Mouse (Mus musculus) CH12.LX (cell line): ENCODE measurements around the gene Cish. TPM values are rescaled to one million over a fixed set of nuclear protein-coding genes. Genes with fewer than 3 reads are reported as not detected.
A peak's percentile ranks its signal among the peaks of the same experiment; 100 is the strongest.

Source experiments
- DNase-seq: peaks from one replicate; pipeline ENCODE4 v3.0.0-alpha.2; 2013; ENCODE audit errors: extremely low read depth
- H3K27ac ChIP-seq: 2 replicates; pipeline ENCODE4 v1.5.1; 2012; ENCODE audit warnings: low read depth, mild to moderate bottlenecking, control low read depth, moderate library complexity; ENCODE audit not compliant: insufficient read depth
- H3K27me3 ChIP-seq: replicated peaks from 2 replicates; pipeline ENCODE3; 2012; ENCODE audit warnings: inconsistent platforms
- H3K36me3 ChIP-seq, 2 experiments: replicated peaks in 1 of 2; 2 replicates each; pipeline versions ENCODE3 to v1.6.1; 2012; ENCODE audit warnings: inconsistent platforms in 1 of 2, low read length in 1 of 2, mild to moderate bottlenecking in 1 of 2, mixed read lengths in 1 of 2, moderate library complexity in 1 of 2; ENCODE audit not compliant: control insufficient read depth in 1 of 2, insufficient read depth in 1 of 2
- H3K4me1 ChIP-seq, 2 experiments: 2 replicates each; pipeline ENCODE4 v1.6.1; 2012; ENCODE audit warnings: inconsistent platforms in 1 of 2, moderate library complexity in 1 of 2; ENCODE audit not compliant: insufficient read depth in 2 of 2, control insufficient read depth in 1 of 2
- H3K4me2 ChIP-seq: 2 replicates; pipeline ENCODE4 v1.6.1; 2012; ENCODE audit warnings: low read depth, mild to moderate bottlenecking, control low read depth; ENCODE audit not compliant: poor library complexity, insufficient read depth, severe bottlenecking
- H3K4me3 ChIP-seq, 3 experiments: fragments of 150-350 bp in 1 of 3; sonication (generic) in 1 of 3; replicated peaks in 1 of 3; 2 replicates each; pipeline versions ENCODE3 to v1.5.1; 2011 to 2012; ENCODE audit warnings: low read depth in 2 of 3, low read length in 2 of 3, mild to moderate bottlenecking in 2 of 3, moderate library complexity in 2 of 3, control low read depth in 1 of 3, improper control_type of control experiment in 1 of 3, inconsistent platforms in 1 of 3, mixed read lengths in 1 of 3; ENCODE audit not compliant: poor library complexity in 1 of 3
- H3K79me2 ChIP-seq: replicated peaks from 2 replicates; pipeline ENCODE4 v1.6.1; 2012; ENCODE audit warnings: mild to moderate bottlenecking, moderate library complexity; ENCODE audit not compliant: control insufficient read depth, poor library complexity, insufficient read depth, severe bottlenecking; ENCODE audit errors: extremely low read depth
- H3K9ac ChIP-seq: 2 replicates; pipeline ENCODE4 v1.6.1; 2012; ENCODE audit warnings: low read depth, mild to moderate bottlenecking, control low read depth, moderate library complexity; ENCODE audit not compliant: insufficient read depth
- H3K9me3 ChIP-seq: replicated peaks from 2 replicates; pipeline ENCODE3; 2012; ENCODE audit warnings: low read length, inconsistent platforms, mixed read lengths
- BHLHE40 ChIP-seq: IDR thresholded peaks from 2 replicates; pipeline ENCODE4 v1.6.1; 2011; ENCODE audit warnings: mild to moderate bottlenecking, low read depth, low read length, improper control_type of control experiment
- CHD1 ChIP-seq: IDR thresholded peaks from 2 replicates; pipeline ENCODE4 v1.6.1; 2012; ENCODE audit warnings: low read depth, low read length, improper control_type of control experiment, inconsistent platforms
- CHD2 ChIP-seq: IDR thresholded peaks from 2 replicates; pipeline ENCODE4 v1.6.1; 2011; ENCODE audit warnings: low read length, improper control_type of control experiment
- CTCF ChIP-seq, 2 experiments: IDR thresholded peaks in 1 of 2; conservative IDR thresholded peaks in 1 of 2; 2 replicates each; pipeline ENCODE4 v1.5.1; 2011 to 2012; ENCODE audit warnings: low read depth in 2 of 2, low read length in 2 of 2, improper control_type of control experiment in 1 of 2, inconsistent platforms in 1 of 2, mild to moderate bottlenecking in 1 of 2, moderate library complexity in 1 of 2
- E2F4 ChIP-seq: IDR thresholded peaks from 2 replicates; pipeline ENCODE4 v1.6.1; 2011; ENCODE audit warnings: low read depth, low read length, improper control_type of control experiment; ENCODE audit not compliant: insufficient replicate concordance
- ELF1 ChIP-seq: IDR thresholded peaks from 2 replicates; pipeline ENCODE4 v1.6.1; 2014; ENCODE audit warnings: low read depth, mild to moderate bottlenecking, inconsistent platforms, low read length, improper control_type of control experiment
- EP300 ChIP-seq: IDR thresholded peaks from 2 replicates; pipeline ENCODE4 v1.6.1; 2011; ENCODE audit warnings: low read length, improper control_type of control experiment
- ETS1 ChIP-seq: conservative IDR thresholded peaks from 2 replicates; pipeline ENCODE4 v1.6.1; 2012; ENCODE audit warnings: low read depth, mild to moderate bottlenecking, inconsistent platforms, low read length, improper control_type of control experiment, moderate library complexity
- GABPA ChIP-seq: IDR thresholded peaks from 2 replicates; pipeline ENCODE4 v1.6.1; 2012; ENCODE audit warnings: low read depth, low read length, improper control_type of control experiment, inconsistent platforms; ENCODE audit not compliant: insufficient replicate concordance
- HCFC1 ChIP-seq: IDR thresholded peaks from 2 replicates; pipeline ENCODE4 v1.6.1; 2012; ENCODE audit warnings: low read depth, mild to moderate bottlenecking, inconsistent platforms, low read length, improper control_type of control experiment
- IRF4 ChIP-seq: IDR thresholded peaks from 2 replicates; pipeline ENCODE4 v1.6.1; 2014; ENCODE audit warnings: low read depth, mild to moderate bottlenecking, inconsistent platforms, low read length, improper control_type of control experiment
- JUN ChIP-seq: IDR thresholded peaks from 2 replicates; pipeline ENCODE4 v1.6.1; 2011; ENCODE audit warnings: low read depth, mild to moderate bottlenecking, low read length, improper control_type of control experiment, moderate library complexity; ENCODE audit not compliant: insufficient read depth
- JUND ChIP-seq: conservative IDR thresholded peaks from 2 replicates; pipeline ENCODE4 v1.6.1; 2011; ENCODE audit warnings: low read depth, low read length, improper control_type of control experiment
- KAT2A ChIP-seq: IDR thresholded peaks from 2 replicates; pipeline ENCODE4 v1.6.1; 2012; ENCODE audit warnings: low read length, improper control_type of control experiment, inconsistent platforms; ENCODE audit not compliant: insufficient replicate concordance
- MAFK ChIP-seq: IDR thresholded peaks from 2 replicates; pipeline ENCODE4 v1.6.1; 2011; ENCODE audit warnings: low read length, improper control_type of control experiment; ENCODE audit not compliant: insufficient replicate concordance
- MAX ChIP-seq: IDR thresholded peaks from 2 replicates; pipeline ENCODE4 v1.6.1; 2011; ENCODE audit warnings: low read length, improper control_type of control experiment
- MAZ ChIP-seq: IDR thresholded peaks from 2 replicates; pipeline ENCODE4 v1.6.1; 2012; ENCODE audit warnings: low read depth, mild to moderate bottlenecking, inconsistent platforms, low read length, improper control_type of control experiment, moderate library complexity
- MEF2A ChIP-seq: IDR thresholded peaks from 2 replicates; pipeline ENCODE4 v1.6.1; 2014; ENCODE audit warnings: low read depth, mild to moderate bottlenecking, inconsistent platforms, low read length, improper control_type of control experiment, borderline replicate concordance
- MXI1 ChIP-seq: IDR thresholded peaks from 2 replicates; pipeline ENCODE4 v1.6.1; 2011; ENCODE audit warnings: mild to moderate bottlenecking, low read depth, low read length, improper control_type of control experiment
- MYC ChIP-seq: IDR thresholded peaks from 2 replicates; pipeline ENCODE4 v1.6.1; 2011; ENCODE audit warnings: low read depth, mild to moderate bottlenecking, improper control_type of control experiment, low read length
- NELFE ChIP-seq: IDR thresholded peaks from 2 replicates; pipeline ENCODE4 v1.6.1; 2011; ENCODE audit warnings: low read depth, low read length, improper control_type of control experiment
- NRF1 ChIP-seq: IDR thresholded peaks from 2 replicates; pipeline ENCODE4 v1.6.1; 2014; ENCODE audit warnings: low read depth, mild to moderate bottlenecking, inconsistent platforms, low read length, improper control_type of control experiment, moderate library complexity
- PAX5 ChIP-seq: IDR thresholded peaks from 2 replicates; pipeline ENCODE4 v1.6.1; 2012; ENCODE audit warnings: low read length, inconsistent platforms, mixed read lengths
- POLR2A ChIP-seq: IDR thresholded peaks from 2 replicates; pipeline ENCODE4 v1.6.1; 2011; ENCODE audit warnings: low read depth, mild to moderate bottlenecking, improper control_type of control experiment, low read length
- POLR2AphosphoS2 ChIP-seq: IDR thresholded peaks from 2 replicates; pipeline ENCODE4 v1.6.1; 2011; ENCODE audit warnings: low read depth, low read length, improper control_type of control experiment
- RAD21 ChIP-seq: IDR thresholded peaks from 2 replicates; pipeline ENCODE4 v1.6.1; 2011; ENCODE audit warnings: low read depth, mild to moderate bottlenecking, low read length, improper control_type of control experiment, moderate library complexity
- SIN3A ChIP-seq: IDR thresholded peaks from 2 replicates; pipeline ENCODE4 v1.6.1; 2012; ENCODE audit warnings: low read length, improper control_type of control experiment, inconsistent platforms
- SMC3 ChIP-seq: IDR thresholded peaks from 2 replicates; pipeline ENCODE4 v1.6.1; 2011; ENCODE audit warnings: low read depth, low read length, improper control_type of control experiment
- TBP ChIP-seq: conservative IDR thresholded peaks from 2 replicates; pipeline ENCODE4 v1.6.1; 2011; ENCODE audit warnings: low read depth, low read length, improper control_type of control experiment
- TCF12 ChIP-seq: IDR thresholded peaks from 2 replicates; pipeline ENCODE4 v1.6.1; 2014; ENCODE audit warnings: low read depth, mild to moderate bottlenecking, inconsistent platforms, low read length, improper control_type of control experiment
- UBTF ChIP-seq: IDR thresholded peaks from 2 replicates; pipeline ENCODE4 v1.6.1; 2012; ENCODE audit warnings: low read depth, mild to moderate bottlenecking, inconsistent platforms, low read length, improper control_type of control experiment, moderate library complexity
- USF1 ChIP-seq: IDR thresholded peaks from 2 replicates; pipeline ENCODE4 v1.6.1; 2014; ENCODE audit warnings: low read depth, mild to moderate bottlenecking, inconsistent platforms, low read length, improper control_type of control experiment
- USF2 ChIP-seq: conservative IDR thresholded peaks from 2 replicates; pipeline ENCODE4 v1.6.1; 2011; ENCODE audit warnings: low read depth, low read length, improper control_type of control experiment
- ZC3H11A ChIP-seq: IDR thresholded peaks from 2 replicates; pipeline ENCODE4 v1.6.1; 2012; ENCODE audit warnings: low read depth, mild to moderate bottlenecking, inconsistent platforms, low read length, improper control_type of control experiment
- ZKSCAN1 ChIP-seq: IDR thresholded peaks from 2 replicates; pipeline ENCODE4 v1.6.1; 2012; ENCODE audit warnings: low read depth, inconsistent platforms, low read length, improper control_type of control experiment, borderline replicate concordance
- ZMIZ1 ChIP-seq: IDR thresholded peaks from 2 replicates; pipeline ENCODE4 v1.6.1; 2012; ENCODE audit warnings: low read depth, mild to moderate bottlenecking, inconsistent platforms, low read length, improper control_type of control experiment
- ZNF384 ChIP-seq: IDR thresholded peaks from 2 replicates; pipeline ENCODE4 v1.6.1; 2012; ENCODE audit warnings: low read depth, low read length, improper control_type of control experiment, inconsistent platforms
- dilution Hi-C: fragments of 300-500 bp; cut with MboI; formaldehyde crosslinking; loops from 2 replicates; pipeline ENCODE4 v1.14.3; 2020; ENCODE audit warnings: low sequenced_read_pairs; ENCODE audit not compliant: extremely low pct_unique_long_range_greater_than_20kb, extremely low pct_ligation_motif_present
- in situ Hi-C: fragments of 300-500 bp; cut with MboI; formaldehyde crosslinking; loops from 3 replicates; pipeline ENCODE4 v1.14.3; 2019; ENCODE audit warnings: low sequenced_read_pairs, low pct_ligation_motif_present, low pct_unique_long_range_greater_than_20kb, mixed read lengths
- polyA plus RNA-seq: library from polyadenylated mRNA; unstranded; fragments of >175 nt; gene quantifications from 2 replicates; pipeline ENCODE4 v1.2.1, GENCODE M21; 2012; ENCODE audit warnings: low read depth; ENCODE audit not compliant: insufficient read length
- total RNA-seq, 2 experiments: library from RNA; depleted of rRNA; stranded (reverse); fragments of 300-350 nt in 1 of 2; fragments of >200 nt in 1 of 2; gene quantifications; 2 replicates each; pipeline ENCODE4 v1.2.3; 2012 to 2014

Cish gene
- total and polyA plus RNA-seq, 3 experiments = 0.43 to 4.6 (median 3.5) TPM

GRCm38 (mm10) chr9:107289211-107290076 is 6.4 kb upstream of the Cish start, which contains the start of gene Mapkapk3:
Gene Mapkapk3 (minus strand): TSS chr9:107289877.
- peak within 1 kb of the TSS; percentile 83 for H3K4me2 ChIP-seq
- peak; percentile 91 for TF ChIP-seq USF1
- TF ChIP-seq HCFC1 = peak; percentile 60
- TF ChIP-seq MYC = peak; percentile 44; the same call in 1 of the 2 replicates
- no peak for TF ChIP-seq JUN
- no peak for TF ChIP-seq ZKSCAN1
- TF ChIP-seq JUND = no peak
- peak; percentile 54; the same call in 1 of the 2 replicates for TF ChIP-seq IRF4
- no peak for TF ChIP-seq ZC3H11A
- TF ChIP-seq GABPA = no peak
- no peak for TF ChIP-seq ZNF384
- peak; percentile 72 for TF ChIP-seq USF2
- TF ChIP-seq ELF1 = 0 out of 2 replicates have a peak, but pooled peaks have one; percentile 6
- no peak for TF ChIP-seq PAX5
- peak; percentile 47; the same call in 1 of the 2 replicates for TF ChIP-seq MEF2A
- no peak; the same call in 1 of the 2 replicates for TF ChIP-seq ZMIZ1
- TF ChIP-seq SMC3 = 0 out of 2 replicates have a peak, but pooled peaks have one; percentile 3
- TF ChIP-seq SIN3A = peak; percentile 81; the same call in 1 of the 2 replicates
- no peak for TF ChIP-seq MAFK
- no peak; the same call in none of the 2 replicates for TF ChIP-seq RAD21
- no peak for TF ChIP-seq E2F4
- 0 out of 2 replicates have a peak, but pooled peaks have one; percentile 53 for TF ChIP-seq CHD2
- TF ChIP-seq ETS1 = peak; percentile 45
- no peak for TF ChIP-seq UBTF
- TF ChIP-seq BHLHE40 = peak; percentile 89
- TF ChIP-seq POLR2AphosphoS2 = no peak
- peak; percentile 89 for TF ChIP-seq MAX
- TF ChIP-seq MAZ = no peak
- 0 out of 2 replicates have a peak, but pooled peaks have one; percentile 24 for TF ChIP-seq NELFE
- no peak for TF ChIP-seq EP300
- no peak for TF ChIP-seq CHD1
- no peak for TF ChIP-seq NRF1
- peak; percentile 48; the same call in 1 of the 2 replicates for TF ChIP-seq TBP
- peak; percentile 65 for TF ChIP-seq POLR2A
- no peak for TF ChIP-seq TCF12
- TF ChIP-seq MXI1 = peak; percentile 89
- TF ChIP-seq KAT2A = no peak
- TF ChIP-seq CTCF (conservative IDR thresholded peaks at IDR 0.05 in 1 of 2, IDR thresholded peaks at IDR 0.05 in 1 of 2; ENCODE audit: low read depth in 2 of 2, low read length in 2 of 2) = peak in 1 of 2 experiments; percentile 52; a peak in 2 of 4 replicates

More at GRCm38 (mm10) chr9:107289211-107290076, 6.4 kb upstream of the Cish start, which contains the start of gene Mapkapk3:
- DNase-seq = peak; percentile 97
- H3K4me1 ChIP-seq = peaks cover 6 to 47% of the 10 kb centered on the region in 2 experiments
- no peaks in the 10 kb centered on the region for H3K9me3 ChIP-seq
- in situ Hi-C loops (loop anchor here (5.0 to 25.0 kb wide), 3 partner anchors 42 to 627 kb away; partner anchors contain the start of gene Grm2), dilution Hi-C loops (no loop called here)
- peak within 1 kb of the TSS; percentile 70 for H3K9ac ChIP-seq
- peak within 1 kb of the TSS; percentile 78 for H3K27ac ChIP-seq
- H3K4me3 ChIP-seq = peak within 1 kb of the TSS; percentile 80 to 85 (median 81)
- H3K36me3 ChIP-seq = peaks cover 6 to 29% of the 10 kb centered on the region in 2 experiments
- H3K79me2 ChIP-seq = no peaks in the 10 kb centered on the region
- H3K27me3 ChIP-seq = peaks cover 8% of the 10 kb centered on the region
